Mouse (Mus musculus): Measurements from ENCODE around the gene Foxc2. TPM values are rescaled to one million over a fixed set of nuclear protein-coding genes. Genes with fewer than 3 reads are reported as not detected.

The Foxc2 gene
- polyA plus RNA-seq, 2 experiments = 0.06 TPM

GRCm38 (mm10) chr8:121162906-121163695, 47.1 kb downstream of the Foxc2 start:
- TF ChIP-seq EP300 (IDR thresholded peaks at IDR 0.05; ENCODE audit: low read depth) (no peak), CTCF (IDR thresholded peaks at IDR 0.05; ENCODE audit: low read depth) (no peak)
- no peak overlapping the region for H3K4me2 ChIP-seq (ENCODE audit: low read depth)
- H3K9ac ChIP-seq (replicated peaks) = no peak overlapping the region
- 55% methylated on average over 11 of the region's 11 CpGs for WGBS (ENCODE audit: insufficient replicate concordance)
- H3K4me3 ChIP-seq (ENCODE audit: insufficient read depth in 1 of 2, low read depth in 2 of 2, low read length in 2 of 2) = no peak overlapping the region
- H3K9me3 ChIP-seq (ENCODE audit: control insufficient read depth, low read length) = no peaks in the 10 kb centered on the region
- H3K4me1 ChIP-seq (replicated peaks; ENCODE audit: control insufficient read depth in 2 of 2, insufficient read depth in 2 of 2, low read length in 1 of 2) = no peaks in the 10 kb centered on the region; a peak in 1 of 4 replicates
- ATAC-seq (ENCODE audit: insufficient read depth) (no peak), DNase-seq (ENCODE audit: low read depth in 3 of 3, low spot score in 3 of 3) (no peak)
- H3K36me3 ChIP-seq (replicated peaks; ENCODE audit: control insufficient read depth, insufficient read depth, low read depth) = no peaks in the 10 kb centered on the region
- no peak overlapping the region for H3K27ac ChIP-seq
- H3K27me3 ChIP-seq (ENCODE audit: control insufficient read depth, insufficient read depth, low read length) = no peaks in the 10 kb centered on the region

GRCm38 (mm10) chr8:121164017-121164469, 48.1 kb downstream of the Foxc2 start:
- no peak for ATAC-seq (ENCODE audit: insufficient read depth)
- H3K27me3 ChIP-seq (ENCODE audit: control insufficient read depth, insufficient read depth, low read length) = no peaks in the 10 kb centered on the region
- no peak overlapping the region for H3K27ac ChIP-seq
- H3K9me3 ChIP-seq (ENCODE audit: control insufficient read depth, low read length) = no peaks in the 10 kb centered on the region
- H3K9ac ChIP-seq (replicated peaks) = no peak overlapping the region
- no peak overlapping the region for H3K4me3 ChIP-seq (ENCODE audit: insufficient read depth in 1 of 2, low read depth in 2 of 2, low read length in 2 of 2)
- no peak for TF ChIP-seq CTCF (IDR thresholded peaks at IDR 0.05; ENCODE audit: low read depth)
- TF ChIP-seq EP300 (IDR thresholded peaks at IDR 0.05; ENCODE audit: low read depth) = no peak
- no peak overlapping the region for H3K4me2 ChIP-seq (ENCODE audit: low read depth)
- no peaks in the 10 kb centered on the region for H3K36me3 ChIP-seq (replicated peaks; ENCODE audit: control insufficient read depth, insufficient read depth, low read depth)
- H3K4me1 ChIP-seq (replicated peaks; ENCODE audit: control insufficient read depth in 2 of 2, insufficient read depth in 2 of 2, low read length in 1 of 2) = no peaks in the 10 kb centered on the region; a peak in 1 of 4 replicates
- DNase-seq (ENCODE audit: low read depth in 3 of 3, low spot score in 3 of 3) = no peak
- 40% methylated on average over 8 of the region's 8 CpGs for WGBS (ENCODE audit: insufficient replicate concordance)

DNA sequence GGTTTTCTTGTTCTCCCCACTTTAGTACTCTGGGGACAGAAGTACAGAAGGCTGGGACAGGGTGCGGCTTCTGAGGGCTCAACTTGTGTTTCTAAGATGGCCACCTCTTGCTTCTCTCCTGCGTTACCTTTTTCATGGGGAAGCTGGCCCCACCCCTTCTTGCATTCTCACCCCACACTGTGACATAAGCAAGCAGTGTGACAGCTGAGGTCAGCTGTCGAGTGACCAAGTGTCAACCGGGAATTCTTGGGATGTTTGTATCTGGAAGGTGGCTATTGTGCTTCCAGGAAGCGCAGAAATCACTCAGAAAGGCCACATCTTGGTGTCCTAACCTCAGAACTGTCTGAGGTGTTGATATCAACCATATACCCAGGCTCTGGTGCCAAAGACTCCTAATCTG, 52.1 kb downstream of the Foxc2 start:
- DNase-seq (ENCODE audit: low read depth in 3 of 3, low spot score in 3 of 3) (no peak), ATAC-seq (ENCODE audit: insufficient read depth) (no peak)
- TF ChIP-seq CTCF (IDR thresholded peaks at IDR 0.05; ENCODE audit: low read depth) = no peak
- no peak for TF ChIP-seq EP300 (IDR thresholded peaks at IDR 0.05; ENCODE audit: low read depth)
- Histone ChIP-seq H3K36me3 (replicated peaks; ENCODE audit: control insufficient read depth, insufficient read depth, low read depth) (no peaks in the 10 kb centered on the region), H3K4me1 (replicated peaks; ENCODE audit: control insufficient read depth in 2 of 2, insufficient read depth in 2 of 2, low read length in 1 of 2) (peaks cover 0 to 5% of the 10 kb centered on the region in 2 experiments; a peak in 1 of 4 replicates), H3K9ac (replicated peaks) (no peak overlapping the region), H3K9me3 (ENCODE audit: control insufficient read depth, low read length) (no peaks in the 10 kb centered on the region), H3K27ac (no peak overlapping the region), H3K4me3 (ENCODE audit: insufficient read depth in 1 of 2, low read depth in 2 of 2, low read length in 2 of 2) (no peak overlapping the region), H3K4me2 (ENCODE audit: low read depth) (no peak overlapping the region), H3K27me3 (ENCODE audit: control insufficient read depth, insufficient read depth, low read length) (no peaks in the 10 kb centered on the region)
- WGBS (ENCODE audit: insufficient replicate concordance) = 52% methylated on average over 5 of the region's 5 CpGs

Small RNA genes within 50 kb of the gene (microRNA-seq; reads per million reads assigned to microRNA genes)
- not detected for gene Gm27530

Other genes with a start within 250 kb of the Foxc2 start
- gene Foxf1, start 31.8 kb upstream of the Foxc2 start, polyA plus RNA-seq (2012; rRNA removed) = 2.5 and 3.7 TPM in 2 replicates
- 2.3 and 2.8 TPM in 2 replicates for gene Foxf1, start 31.8 kb upstream of the Foxc2 start, polyA plus RNA-seq (2014; fragmentation: Nextera tagmentation; extraction: Ambion mirVana)
- 18.0 and 20.3 TPM in 2 replicates for gene Mthfsd, start 7.8 kb upstream of the Foxc2 start, polyA plus RNA-seq (2012; rRNA removed)
- gene Mthfsd, start 7.8 kb upstream of the Foxc2 start, polyA plus RNA-seq (2014; fragmentation: Nextera tagmentation; extraction: Ambion mirVana) = 21.5 and 24.7 TPM in 2 replicates
- 0.07 and 0.10 TPM in 2 replicates for gene Foxl1, start 11.8 kb downstream of the Foxc2 start, polyA plus RNA-seq (2012; rRNA removed)
- gene Foxl1, start 11.8 kb downstream of the Foxc2 start, polyA plus RNA-seq (2014; fragmentation: Nextera tagmentation; extraction: Ambion mirVana) = 0.05 and 0.08 TPM in 2 replicates